Mouse (Mus musculus): Measurements from ENCODE around the gene Chst11. TPM values are rescaled to one million over a fixed set of nuclear protein-coding genes. Genes with fewer than 3 reads are reported as not detected.

Gene Chst11
- total RNA-seq, 2 experiments from 2014 or later: 20.0 to 20.4 TPM

- ATAC-seq (replicated peaks; ENCODE audit: poor library complexity): no peak
These were observed 44.9 kb downstream of the Chst11 start for GRCm38 (mm10) chr10:83030103-83030661.

GRCm38 (mm10) chr10:83030928-83031327 is 45.6 kb downstream of the Chst11 start:
- ATAC-seq (replicated peaks; ENCODE audit: poor library complexity): no peak

GRCm38 (mm10) chr10:83031561-83031960 is 46.3 kb downstream of the Chst11 start:
- no peak for ATAC-seq (replicated peaks; ENCODE audit: poor library complexity)

GRCm38 (mm10) chr10:83032559-83032958 is 47.3 kb downstream of the Chst11 start:
- ATAC-seq (replicated peaks; ENCODE audit: poor library complexity): no peak

- ATAC-seq (replicated peaks; ENCODE audit: poor library complexity): no peak
These were observed 51.2 kb downstream of the Chst11 start for GRCm38 (mm10) chr10:83036340-83037045.

- peak; percentile 37; the same call in 1 of the 2 replicates for ATAC-seq (replicated peaks; ENCODE audit: poor library complexity)
These were observed 52.9 kb downstream of the Chst11 start for GRCm38 (mm10) chr10:83038166-83038565.

GRCm38 (mm10) chr10:83039414-83039813 is 54.1 kb downstream of the Chst11 start:
- ATAC-seq (replicated peaks; ENCODE audit: poor library complexity): peak; percentile 47; the same call in 1 of the 2 replicates

GRCm38 (mm10) chr10:83041875-83042274 is 56.6 kb downstream of the Chst11 start:
- 0 out of 2 replicates have a peak, but pooled peaks have one; percentile 14 for ATAC-seq (replicated peaks; ENCODE audit: poor library complexity)

- no peak for ATAC-seq (replicated peaks; ENCODE audit: poor library complexity)
These were observed 57.5 kb downstream of the Chst11 start for GRCm38 (mm10) chr10:83042613-83043477.

GRCm38 (mm10) chr10:83043478-83044259 is 58.4 kb downstream of the Chst11 start:
- no peak for ATAC-seq (replicated peaks; ENCODE audit: poor library complexity)

- no peak for ATAC-seq (replicated peaks; ENCODE audit: poor library complexity)
These were observed 64.0 kb downstream of the Chst11 start for GRCm38 (mm10) chr10:83049174-83049780.

- ATAC-seq (replicated peaks; ENCODE audit: poor library complexity): no peak
These were observed 68.7 kb downstream of the Chst11 start for GRCm38 (mm10) chr10:83053886-83054550.

- ATAC-seq (replicated peaks; ENCODE audit: poor library complexity): no peak
These were observed 71.0 kb downstream of the Chst11 start for GRCm38 (mm10) chr10:83056291-83056690.

- ATAC-seq (replicated peaks; ENCODE audit: poor library complexity): no peak
These were observed 71.6 kb downstream of the Chst11 start for GRCm38 (mm10) chr10:83056866-83057265.

- ATAC-seq (replicated peaks; ENCODE audit: poor library complexity): 0 out of 2 replicates have a peak, but pooled peaks have one; percentile 29
These were observed 74.9 kb downstream of the Chst11 start for GRCm38 (mm10) chr10:83060066-83060782.

- ATAC-seq (replicated peaks; ENCODE audit: poor library complexity): no peak
These were observed 77.0 kb downstream of the Chst11 start for GRCm38 (mm10) chr10:83062315-83062714.

GRCm38 (mm10) chr10:83064796-83065195 is 79.5 kb downstream of the Chst11 start:
- ATAC-seq (replicated peaks; ENCODE audit: poor library complexity): no peak

- ATAC-seq (replicated peaks; ENCODE audit: poor library complexity): no peak
These were observed 80.9 kb downstream of the Chst11 start for GRCm38 (mm10) chr10:83066159-83066558.

- ATAC-seq (replicated peaks; ENCODE audit: poor library complexity): peak; percentile 17; the same call in 1 of the 2 replicates
These were observed 82.0 kb downstream of the Chst11 start for GRCm38 (mm10) chr10:83067305-83067704.
